Mouse (Mus musculus) B cell, adult 2 months (primary cell): Measurements from ENCODE around the gene Tspan3.

Experiments
- DNase-seq, 2 experiments: peaks; one replicate each; pipeline ENCODE4 v3.0.0; 2022

The Tspan3 gene

GRCm38 (mm10) chr9:56154572-56154971 is 10.7 kb downstream of the Tspan3 start:
- DNase-seq: no peak

GRCm38 (mm10) chr9:56152482-56153007 is 12.7 kb downstream of the Tspan3 start:
- DNase-seq: no peak

- no peak for DNase-seq
Measured at GRCm38 (mm10) chr9:56151745-56152481, 13.4 kb downstream of the Tspan3 start.

GRCm38 (mm10) chr9:56146326-56146923 is 18.9 kb downstream of the Tspan3 start:
- no peak for DNase-seq

GRCm38 (mm10) chr9:56144366-56145003 is 20.8 kb downstream of the Tspan3 start:
- peak in 1 of 2 experiments; percentile 10 for DNase-seq

GRCm38 (mm10) chr9:56141776-56142175 is 23.5 kb downstream of the Tspan3 start:
- DNase-seq: no peak

GRCm38 (mm10) chr9:56135590-56136197 is 29.6 kb downstream of the Tspan3 start:
- DNase-seq: no peak

GRCm38 (mm10) chr9:56134614-56135013 is 30.7 kb downstream of the Tspan3 start:
- DNase-seq: no peak

- DNase-seq: no peak
Measured at GRCm38 (mm10) chr9:56133970-56134369, 31.3 kb downstream of the Tspan3 start.

- no peak for DNase-seq
Measured at GRCm38 (mm10) chr9:56131813-56132525, 33.3 kb downstream of the Tspan3 start.

GRCm38 (mm10) chr9:56130536-56130935 is 34.7 kb downstream of the Tspan3 start:
- DNase-seq: no peak

GRCm38 (mm10) chr9:56129951-56130350 is 35.3 kb downstream of the Tspan3 start:
- DNase-seq: no peak

GRCm38 (mm10) chr9:56128331-56128730 is 36.9 kb downstream of the Tspan3 start:
- no peak for DNase-seq

GRCm38 (mm10) chr9:56126453-56127173 is 38.7 kb downstream of the Tspan3 start:
- DNase-seq: no peak

- DNase-seq: no peak
Measured at GRCm38 (mm10) chr9:56124561-56124960, 40.7 kb downstream of the Tspan3 start.

GRCm38 (mm10) chr9:56123613-56124012 is 41.7 kb downstream of the Tspan3 start:
- no peak for DNase-seq

- DNase-seq: no peak
Measured at GRCm38 (mm10) chr9:56122973-56123372, 42.3 kb downstream of the Tspan3 start.

- peak; percentile 21 to 28 for DNase-seq
Measured at GRCm38 (mm10) chr9:56121097-56121496, 44.2 kb downstream of the Tspan3 start.

GRCm38 (mm10) chr9:56119651-56120050 is 45.6 kb downstream of the Tspan3 start:
- no peak for DNase-seq

- peak; percentile 72 to 77 for DNase-seq
Measured at GRCm38 (mm10) chr9:56118582-56118981, 46.7 kb downstream of the Tspan3 start.

- no peak for DNase-seq
Measured at GRCm38 (mm10) chr9:56118091-56118490, 47.2 kb downstream of the Tspan3 start.

- DNase-seq: peak; percentile 11 to 28
Measured at GRCm38 (mm10) chr9:56108174-56108573, 57.1 kb downstream of the Tspan3 start.
